Mouse (Mus musculus): ENCODE results near the gene Mettl9.
A peak's percentile ranks its signal among the peaks of the same experiment; 100 is the strongest.

The Mettl9 gene

GRCm38 (mm10) chr7:121033856-121034652 lies at the start of gene Mettl9:
TSS of gene Mettl9 (plus strand) at chr7:121034445.
- no peak for TF ChIP-seq NANOG (IDR thresholded peaks at IDR 0.05; ENCODE audit: borderline replicate concordance, low read length)
- no peak for TF ChIP-seq CTCF (conservative IDR thresholded peaks at IDR 0.05; ENCODE audit: low read length)
- no peak for TF ChIP-seq POU5F1 (IDR thresholded peaks at IDR 0.05; ENCODE audit: borderline replicate concordance, low read length)
- peak within 1 kb of the TSS; percentile 95 for H3K4me3 ChIP-seq (replicated peaks; ENCODE audit: low read length)
- H3K4me1 ChIP-seq (replicated peaks; ENCODE audit: low read depth, low read length), result peaks cover 14% of the 10 kb centered on the region
- H3K36me3 ChIP-seq (ENCODE audit: insufficient read depth, low read length), result no peaks in the 10 kb centered on the region
- no peaks in the 10 kb centered on the region for H3K27me3 ChIP-seq (ENCODE audit: insufficient read depth, low read length)
- no peaks in the 10 kb centered on the region for H3K9me3 ChIP-seq (ENCODE audit: low read length)

GRCm38 (mm10) chr7:120991191-120991590 lies 43.1 kb upstream of the Mettl9 start:
- Histone ChIP-seq H3K27me3 (ENCODE audit: insufficient read depth, low read length) (0 out of 2 replicates have a peak, but pooled peaks cover 2% of the 10 kb centered on the region), H3K4me3 (replicated peaks; ENCODE audit: low read length) (no peak overlapping the region), H3K9me3 (ENCODE audit: low read length) (no peaks in the 10 kb centered on the region), H3K4me1 (replicated peaks; ENCODE audit: low read depth, low read length) (no peaks in the 10 kb centered on the region), H3K36me3 (ENCODE audit: insufficient read depth, low read length) (no peaks in the 10 kb centered on the region)
- no peak for TF ChIP-seq POU5F1 (IDR thresholded peaks at IDR 0.05; ENCODE audit: borderline replicate concordance, low read length)
- no peak for TF ChIP-seq NANOG (IDR thresholded peaks at IDR 0.05; ENCODE audit: borderline replicate concordance, low read length)
- no peak for TF ChIP-seq CTCF (conservative IDR thresholded peaks at IDR 0.05; ENCODE audit: low read length)

GRCm38 (mm10) chr7:120999021-120999530 lies 35.2 kb upstream of the Mettl9 start:
- TF ChIP-seq CTCF (conservative IDR thresholded peaks at IDR 0.05; ENCODE audit: low read length), result no peak
- no peak for TF ChIP-seq POU5F1 (IDR thresholded peaks at IDR 0.05; ENCODE audit: borderline replicate concordance, low read length)
- TF ChIP-seq NANOG (IDR thresholded peaks at IDR 0.05; ENCODE audit: borderline replicate concordance, low read length), result no peak
- Histone ChIP-seq H3K27me3 (ENCODE audit: insufficient read depth, low read length) (no peaks in the 10 kb centered on the region), H3K9me3 (ENCODE audit: low read length) (no peaks in the 10 kb centered on the region), H3K4me1 (replicated peaks; ENCODE audit: low read depth, low read length) (no peaks in the 10 kb centered on the region), H3K36me3 (ENCODE audit: insufficient read depth, low read length) (no peaks in the 10 kb centered on the region), H3K4me3 (replicated peaks; ENCODE audit: low read length) (no peak overlapping the region)

- TF ChIP-seq CTCF (conservative IDR thresholded peaks at IDR 0.05; ENCODE audit: low read length), result no peak
- no peak for TF ChIP-seq NANOG (IDR thresholded peaks at IDR 0.05; ENCODE audit: borderline replicate concordance, low read length)
- H3K27me3 ChIP-seq (ENCODE audit: insufficient read depth, low read length), result no peaks in the 10 kb centered on the region
- H3K9me3 ChIP-seq (ENCODE audit: low read length), result no peaks in the 10 kb centered on the region
- no peak overlapping the region for H3K4me3 ChIP-seq (replicated peaks; ENCODE audit: low read length)
- no peaks in the 10 kb centered on the region for H3K4me1 ChIP-seq (replicated peaks; ENCODE audit: low read depth, low read length)
- H3K36me3 ChIP-seq (ENCODE audit: insufficient read depth, low read length), result no peaks in the 10 kb centered on the region
These were observed 34.0 kb upstream of the Mettl9 start for GRCm38 (mm10) chr7:121000065-121000822.

GRCm38 (mm10) chr7:121001879-121002278 lies 32.4 kb upstream of the Mettl9 start:
- Histone ChIP-seq H3K27me3 (ENCODE audit: insufficient read depth, low read length) (no peaks in the 10 kb centered on the region), H3K9me3 (ENCODE audit: low read length) (no peaks in the 10 kb centered on the region), H3K4me1 (replicated peaks; ENCODE audit: low read depth, low read length) (no peaks in the 10 kb centered on the region), H3K36me3 (ENCODE audit: insufficient read depth, low read length) (no peaks in the 10 kb centered on the region), H3K4me3 (replicated peaks; ENCODE audit: low read length) (no peak overlapping the region)
- TF ChIP-seq POU5F1 (IDR thresholded peaks at IDR 0.05; ENCODE audit: borderline replicate concordance, low read length) (no peak), NANOG (IDR thresholded peaks at IDR 0.05; ENCODE audit: borderline replicate concordance, low read length) (no peak), CTCF (conservative IDR thresholded peaks at IDR 0.05; ENCODE audit: low read length) (no peak)

GRCm38 (mm10) chr7:121002407-121002928 lies 31.8 kb upstream of the Mettl9 start:
- H3K9me3 ChIP-seq (ENCODE audit: low read length), result no peaks in the 10 kb centered on the region
- H3K4me1 ChIP-seq (replicated peaks; ENCODE audit: low read depth, low read length), result no peaks in the 10 kb centered on the region
- no peaks in the 10 kb centered on the region for H3K27me3 ChIP-seq (ENCODE audit: insufficient read depth, low read length)
- no peak overlapping the region for H3K4me3 ChIP-seq (replicated peaks; ENCODE audit: low read length)
- TF ChIP-seq NANOG (IDR thresholded peaks at IDR 0.05; ENCODE audit: borderline replicate concordance, low read length), result no peak
- no peak for TF ChIP-seq POU5F1 (IDR thresholded peaks at IDR 0.05; ENCODE audit: borderline replicate concordance, low read length)
- no peak for TF ChIP-seq CTCF (conservative IDR thresholded peaks at IDR 0.05; ENCODE audit: low read length)
- no peaks in the 10 kb centered on the region for H3K36me3 ChIP-seq (ENCODE audit: insufficient read depth, low read length)

- Histone ChIP-seq H3K4me3 (replicated peaks; ENCODE audit: low read length) (no peak overlapping the region), H3K4me1 (replicated peaks; ENCODE audit: low read depth, low read length) (no peaks in the 10 kb centered on the region), H3K27me3 (ENCODE audit: insufficient read depth, low read length) (no peaks in the 10 kb centered on the region), H3K36me3 (ENCODE audit: insufficient read depth, low read length) (no peaks in the 10 kb centered on the region), H3K9me3 (ENCODE audit: low read length) (no peaks in the 10 kb centered on the region)
- TF ChIP-seq CTCF (conservative IDR thresholded peaks at IDR 0.05; ENCODE audit: low read length) (no peak), NANOG (IDR thresholded peaks at IDR 0.05; ENCODE audit: borderline replicate concordance, low read length) (no peak), POU5F1 (IDR thresholded peaks at IDR 0.05; ENCODE audit: borderline replicate concordance, low read length) (no peak)
These were observed 30.3 kb upstream of the Mettl9 start for GRCm38 (mm10) chr7:121003793-121004418.

Measured in E14TG2a.4 (cell line).